Mouse (Mus musculus) hindbrain, postnatal 0 days (tissue): ENCODE data around the gene Ninj2. TPM values are rescaled to one million over a fixed set of nuclear protein-coding genes. Genes with fewer than 3 reads are reported as not detected.

Experiments used
- ATAC-seq: fragments of 200-750 bp; cut with Nextera tagmentation; 2 replicates; pipeline ENCODE4 v1.8.0; 2017; ENCODE audit warnings: mild to moderate bottlenecking, moderate TSS enrichment, moderate library complexity
- DNase-seq: peaks from one replicate; pipeline ENCODE4 v3.0.0-alpha.2; 2015; ENCODE audit warnings: low spot score
- H3K27ac ChIP-seq: fragments of 300-500 bp; sonication (generic); 2 replicates; pipeline ENCODE4 v1.5.1; 2014; ENCODE audit warnings: mild to moderate bottlenecking
- H3K27me3 ChIP-seq: fragments of 300-500 bp; sonication (generic); 2 replicates; pipeline ENCODE4 v1.6.1; 2014; ENCODE audit warnings: low read length, mixed read lengths; ENCODE audit not compliant: insufficient read depth
- H3K36me3 ChIP-seq: fragments of 300-500 bp; sonication (generic); 2 replicates; pipeline ENCODE4 v1.6.1; 2014; ENCODE audit warnings: low read length, mixed read lengths; ENCODE audit not compliant: insufficient read depth
- H3K4me1 ChIP-seq: fragments of 300-500 bp; sonication (generic); 2 replicates; pipeline ENCODE4 v1.6.1; 2014; ENCODE audit warnings: antibody characterized with exemption, low read length, mixed read lengths; ENCODE audit not compliant: insufficient read depth
- H3K4me2 ChIP-seq: fragments of 300-500 bp; sonication (generic); 2 replicates; pipeline ENCODE4 v1.6.1; 2014; ENCODE audit warnings: low read depth, mild to moderate bottlenecking, low read length, moderate library complexity, mixed read lengths
- H3K4me3 ChIP-seq: fragments of 300-500 bp; sonication (generic); 2 replicates; pipeline ENCODE4 v1.5.1; 2014; ENCODE audit warnings: low read length
- H3K9ac ChIP-seq: fragments of 300-500 bp; sonication (generic); replicated peaks from 2 replicates; pipeline ENCODE4 v1.6.1; 2014; ENCODE audit warnings: mild to moderate bottlenecking, low read length, moderate library complexity, mixed read lengths
- H3K9me3 ChIP-seq: fragments of 300-500 bp; sonication (generic); 2 replicates; pipeline ENCODE4 v1.6.1; 2016; ENCODE audit warnings: low read length, mixed read lengths
- CTCF ChIP-seq: IDR thresholded peaks from 2 replicates; pipeline ENCODE4 v1.5.1; 2016; ENCODE audit warnings: antibody characterized with exemption, control low read depth, low read depth
- WGBS: fragments of 180-500 bp; shearing (Covaris S2); extraction: QIAGEN DNeasy Blood & Tissue Kit; methylation state at CpG from one replicate; pipeline ENCODE4 v1.1.7; 2014; 5-methylcytosine and 5-hydroxymethylcytosine counted together
- polyA plus RNA-seq: library from polyadenylated mRNA; unstranded; fragments of >200 nt; fragmentation: Nextera tagmentation; extraction: Ambion mirVana; gene quantifications from 2 replicates; pipeline ENCODE4 v1.2.1, GENCODE M21; 2015
- total RNA-seq: library from RNA; depleted of rRNA; stranded (reverse); fragments of >200 nt; gene quantifications from 2 replicates; pipeline ENCODE4 v1.2.3, GENCODE M21; 2014

Gene Ninj2
- total and polyA plus RNA-seq, 2 experiments from 2014 or later, result not detected

- H3K9me3 ChIP-seq, result no peaks in the 10 kb centered on the region
- no peaks in the 10 kb centered on the region for H3K27me3 ChIP-seq
- DNase-seq (no peak), ATAC-seq (no peak)
- TF ChIP-seq CTCF, result no peak
- H3K4me1 ChIP-seq, result no peaks in the 10 kb centered on the region
- no peak overlapping the region for H3K4me3 ChIP-seq
- no peaks in the 10 kb centered on the region for H3K36me3 ChIP-seq
- WGBS, result 90% methylated on average over 7 of the region's 7 CpGs
- no peak overlapping the region for H3K4me2 ChIP-seq
- no peak overlapping the region for H3K9ac ChIP-seq
- H3K27ac ChIP-seq, result no peak overlapping the region
Measured at GRCm38 (mm10) chr6:120227068-120227467, 133.9 kb downstream of the Ninj2 start.

GRCm38 (mm10) chr6:120229806-120230205 is 136.7 kb downstream of the Ninj2 start:
- H3K36me3 ChIP-seq, result no peaks in the 10 kb centered on the region

GRCm38 (mm10) chr6:120230441-120230840 is 137.3 kb downstream of the Ninj2 start:
- 13% methylated on average over 1 of the region's 1 CpGs for WGBS
- no peak for DNase-seq

More at GRCm38 (mm10) chr6:120229806-120230205, 136.7 kb downstream of the Ninj2 start:
- H3K9ac ChIP-seq, result no peak overlapping the region
- no peaks in the 10 kb centered on the region for H3K4me1 ChIP-seq
- no peak overlapping the region for H3K4me3 ChIP-seq
- no peak for DNase-seq
- H3K27ac ChIP-seq, result no peak overlapping the region
- no peaks in the 10 kb centered on the region for H3K9me3 ChIP-seq
- ATAC-seq, result no peak
- no peak overlapping the region for H3K4me2 ChIP-seq
- 61% methylated on average over 7 of the region's 7 CpGs for WGBS
- no peak for TF ChIP-seq CTCF
- no peaks in the 10 kb centered on the region for H3K27me3 ChIP-seq

GRCm38 (mm10) chr6:120232885-120233284 is 139.7 kb downstream of the Ninj2 start:
- Histone ChIP-seq H3K36me3 (no peaks in the 10 kb centered on the region), H3K27ac (no peak overlapping the region), H3K27me3 (no peaks in the 10 kb centered on the region), H3K4me3 (no peak overlapping the region), H3K4me1 (no peaks in the 10 kb centered on the region), H3K4me2 (no peak overlapping the region), H3K9me3 (no peaks in the 10 kb centered on the region), H3K9ac (no peak overlapping the region)
- DNase-seq (no peak), ATAC-seq (no peak)
- WGBS, result 96% methylated on average over 6 of the region's 6 CpGs
- TF ChIP-seq CTCF, result no peak

More at GRCm38 (mm10) chr6:120230441-120230840, 137.3 kb downstream of the Ninj2 start:
- H3K36me3 ChIP-seq, result no peaks in the 10 kb centered on the region
- no peak overlapping the region for H3K4me3 ChIP-seq
- ATAC-seq, result no peak
- no peak overlapping the region for H3K4me2 ChIP-seq
- no peaks in the 10 kb centered on the region for H3K4me1 ChIP-seq
- H3K27ac ChIP-seq, result no peak overlapping the region
- no peaks in the 10 kb centered on the region for H3K9me3 ChIP-seq
- no peaks in the 10 kb centered on the region for H3K27me3 ChIP-seq
- no peak overlapping the region for H3K9ac ChIP-seq
- TF ChIP-seq CTCF, result no peak

- Histone ChIP-seq H3K27ac (no peak overlapping the region), H3K9me3 (no peaks in the 10 kb centered on the region), H3K9ac (no peak overlapping the region), H3K27me3 (no peaks in the 10 kb centered on the region), H3K36me3 (no peaks in the 10 kb centered on the region), H3K4me2 (no peak overlapping the region), H3K4me1 (no peaks in the 10 kb centered on the region), H3K4me3 (no peak overlapping the region)
- ATAC-seq, result no peak
- TF ChIP-seq CTCF, result no peak
- no peak for DNase-seq
- 64% methylated on average over 7 of the region's 7 CpGs for WGBS
Measured at GRCm38 (mm10) chr6:120235874-120236273, 142.7 kb downstream of the Ninj2 start.

GRCm38 (mm10) chr6:120240461-120240860 is 147.3 kb downstream of the Ninj2 start:
- Histone ChIP-seq H3K9ac (no peak overlapping the region), H3K27me3 (no peaks in the 10 kb centered on the region), H3K4me2 (no peak overlapping the region), H3K4me1 (no peaks in the 10 kb centered on the region), H3K27ac (no peak overlapping the region), H3K4me3 (no peak overlapping the region), H3K9me3 (no peaks in the 10 kb centered on the region), H3K36me3 (no peaks in the 10 kb centered on the region)
- ATAC-seq (no peak), DNase-seq (no peak)
- no peak for TF ChIP-seq CTCF
- WGBS, result 71% methylated on average over 5 of the region's 5 CpGs

- no peaks in the 10 kb centered on the region for H3K9me3 ChIP-seq
- H3K27me3 ChIP-seq, result no peaks in the 10 kb centered on the region
- H3K4me3 ChIP-seq, result no peak overlapping the region
- no peaks in the 10 kb centered on the region for H3K36me3 ChIP-seq
- DNase-seq (no peak), ATAC-seq (no peak)
- 83% methylated on average over 12 of the region's 12 CpGs for WGBS
- no peaks in the 10 kb centered on the region for H3K4me1 ChIP-seq
- H3K4me2 ChIP-seq, result no peak overlapping the region
- H3K27ac ChIP-seq, result no peak overlapping the region
- TF ChIP-seq CTCF, result no peak
- H3K9ac ChIP-seq, result no peak overlapping the region
Measured at GRCm38 (mm10) chr6:120241453-120241852, 148.3 kb downstream of the Ninj2 start.
